Mouse (Mus musculus) stomach, embryonic 14.5 days (tissue): Measurements from ENCODE around the gene Sdsl. TPM values are rescaled to one million over a fixed set of nuclear protein-coding genes. Genes with fewer than 3 reads are reported as not detected.

Experiments
- ATAC-seq: fragments of 200-750 bp; cut with Nextera tagmentation; 2 replicates; pipeline ENCODE4 v1.8.0; 2017; ENCODE audit warnings: low read depth, moderate TSS enrichment; ENCODE audit not compliant: insufficient number of reproducible peaks, insufficient read depth, low FRiP score
- H3K27ac ChIP-seq: fragments of 300-500 bp; sonication (generic); 2 replicates; pipeline ENCODE4 v1.5.1; 2014; ENCODE audit warnings: mild to moderate bottlenecking, low read length, moderate library complexity, mixed read lengths
- H3K27me3 ChIP-seq: fragments of 300-500 bp; sonication (generic); 2 replicates; pipeline ENCODE4 v1.6.1; 2014; ENCODE audit warnings: low read length, control low read depth, mixed read lengths; ENCODE audit not compliant: control insufficient read depth, insufficient read depth
- H3K36me3 ChIP-seq: fragments of 300-500 bp; sonication (generic); 2 replicates; pipeline ENCODE4 v1.6.1; 2014; ENCODE audit warnings: mild to moderate bottlenecking, control low read depth, low read length, moderate library complexity, mixed read lengths; ENCODE audit not compliant: control insufficient read depth, insufficient read depth
- H3K4me1 ChIP-seq: fragments of 300-500 bp; sonication (generic); 2 replicates; pipeline ENCODE4 v1.6.1; 2014; ENCODE audit warnings: low read length, control low read depth, mixed read lengths; ENCODE audit not compliant: control insufficient read depth, insufficient read depth
- H3K4me2 ChIP-seq: fragments of 300-500 bp; sonication (generic); replicated peaks from 2 replicates; pipeline ENCODE4 v1.6.1; 2014; ENCODE audit warnings: low read depth, low read length, control low read depth
- H3K4me3 ChIP-seq: fragments of 300-500 bp; sonication (generic); 2 replicates; pipeline ENCODE4 v1.5.1; 2014; ENCODE audit warnings: low read depth, low read length, control low read depth
- H3K9ac ChIP-seq: fragments of 300-500 bp; sonication (generic); replicated peaks from 2 replicates; pipeline ENCODE4 v1.6.1; 2014; ENCODE audit warnings: low read depth, mild to moderate bottlenecking, control low read depth, low read length, moderate library complexity, mixed read lengths
- H3K9me3 ChIP-seq: fragments of 300-500 bp; sonication (generic); 2 replicates; pipeline ENCODE4 v1.6.1; 2016; ENCODE audit warnings: low read depth, low read length, control low read depth; ENCODE audit not compliant: control insufficient read depth
- WGBS: fragments of 180-500 bp; shearing (Covaris S2); extraction: QIAGEN DNeasy Blood & Tissue Kit; methylation state at CpG from one replicate; pipeline ENCODE4 v1.1.7; 2014; 5-methylcytosine and 5-hydroxymethylcytosine counted together
- polyA plus RNA-seq: library from polyadenylated mRNA; unstranded; fragments of >200 nt; fragmentation: Nextera tagmentation; extraction: Ambion mirVana; gene quantifications from 2 replicates; pipeline ENCODE4 v1.2.1, GENCODE M21; 2014

The Sdsl gene
- polyA plus RNA-seq, 1 experiment from 2014 or later: 5.8 TPM

DNA sequence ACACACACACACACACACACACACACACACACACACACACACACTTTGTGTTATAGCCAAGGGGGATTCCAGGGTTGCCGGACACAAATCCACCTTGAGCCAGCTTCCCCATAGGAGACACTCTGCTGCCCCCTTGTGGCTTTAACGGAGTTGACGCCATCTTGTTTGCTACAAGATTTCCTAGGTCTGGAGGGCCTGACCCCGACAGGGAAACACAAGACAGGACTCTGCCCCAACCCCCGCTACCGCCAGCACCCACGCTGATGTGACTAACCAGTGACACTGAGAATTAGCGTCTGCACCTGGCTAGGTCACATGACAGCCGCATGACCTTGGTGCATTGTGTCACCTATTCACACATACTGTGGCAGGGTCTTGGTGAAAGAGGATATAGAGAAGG, 15.0 kb downstream of the Sdsl start:
- Histone ChIP-seq H3K36me3 (no peaks in the 10 kb centered on the region), H3K9ac (no peak overlapping the region), H3K27me3 (no peaks in the 10 kb centered on the region), H3K4me2 (no peak overlapping the region), H3K4me1 (no peaks in the 10 kb centered on the region), H3K4me3 (no peak overlapping the region), H3K9me3 (no peaks in the 10 kb centered on the region), H3K27ac (no peak overlapping the region)
- 6% methylated on average over 9 of the region's 9 CpGs for WGBS
- no peak for ATAC-seq

DNA sequence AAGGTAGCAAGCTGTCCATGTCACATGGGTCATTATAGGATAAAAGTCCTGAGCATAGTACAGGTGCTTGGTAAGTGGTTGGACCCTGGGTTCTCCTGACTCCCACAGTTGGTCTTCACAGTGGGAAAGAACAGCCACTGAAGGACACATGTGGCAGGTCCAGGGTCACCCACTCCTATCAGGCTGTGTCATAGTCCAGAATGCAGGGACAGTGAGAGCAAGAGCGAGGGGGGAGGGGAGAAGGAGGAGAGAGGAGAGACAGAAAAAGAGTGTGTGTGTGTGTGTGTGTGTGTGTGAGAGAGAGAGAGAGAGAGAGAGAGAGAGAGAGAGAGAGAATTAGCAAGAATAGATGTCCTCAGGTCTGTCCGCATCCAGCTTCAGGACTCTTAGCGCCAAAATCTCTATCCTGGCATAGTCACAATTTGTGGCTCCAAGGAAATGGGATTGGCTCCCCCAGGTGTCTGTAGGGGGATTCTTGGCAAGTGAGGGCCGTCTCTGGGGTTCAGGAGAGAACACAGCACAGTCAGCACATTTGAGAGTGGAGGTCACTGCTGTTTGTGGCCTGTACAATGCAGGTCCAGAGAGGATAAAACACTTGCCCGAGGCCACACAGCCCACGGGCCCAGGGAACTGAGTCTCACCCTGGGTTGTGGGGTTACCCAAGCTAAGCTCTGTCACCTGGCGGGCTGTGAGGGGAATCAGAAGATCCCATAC, 15.6 kb downstream of the Sdsl start:
- no peak; the same call in 1 of the 2 replicates for ATAC-seq
- no peaks in the 10 kb centered on the region for H3K9me3 ChIP-seq
- no peak overlapping the region for H3K9ac ChIP-seq
- no peaks in the 10 kb centered on the region for H3K36me3 ChIP-seq
- no peaks in the 10 kb centered on the region for H3K27me3 ChIP-seq
- WGBS: 47% methylated on average over 7 of the region's 7 CpGs
- no peak overlapping the region for H3K4me3 ChIP-seq
- H3K27ac ChIP-seq: no peak overlapping the region
- no peaks in the 10 kb centered on the region for H3K4me1 ChIP-seq
- no peak overlapping the region for H3K4me2 ChIP-seq

GRCm38 (mm10) chr5:120456253-120456652, 16.4 kb downstream of the Sdsl start:
- no peak for ATAC-seq
- Histone ChIP-seq H3K4me2 (no peak overlapping the region), H3K9me3 (no peaks in the 10 kb centered on the region), H3K4me3 (no peak overlapping the region), H3K27me3 (no peaks in the 10 kb centered on the region), H3K9ac (no peak overlapping the region), H3K27ac (no peak overlapping the region), H3K4me1 (no peaks in the 10 kb centered on the region), H3K36me3 (no peaks in the 10 kb centered on the region)
- 33% methylated on average over 1 of the region's 1 CpGs for WGBS

GRCm38 (mm10) chr5:120454756-120455337, 17.8 kb downstream of the Sdsl start:
- H3K27ac ChIP-seq: no peak overlapping the region
- no peaks in the 10 kb centered on the region for H3K9me3 ChIP-seq
- no peak overlapping the region for H3K4me3 ChIP-seq
- WGBS: 30% methylated on average over 14 of the region's 14 CpGs
- no peak overlapping the region for H3K4me2 ChIP-seq
- no peaks in the 10 kb centered on the region for H3K4me1 ChIP-seq
- no peak for ATAC-seq
- H3K9ac ChIP-seq: no peak overlapping the region
- H3K27me3 ChIP-seq: no peaks in the 10 kb centered on the region
- H3K36me3 ChIP-seq: no peaks in the 10 kb centered on the region

DNA sequence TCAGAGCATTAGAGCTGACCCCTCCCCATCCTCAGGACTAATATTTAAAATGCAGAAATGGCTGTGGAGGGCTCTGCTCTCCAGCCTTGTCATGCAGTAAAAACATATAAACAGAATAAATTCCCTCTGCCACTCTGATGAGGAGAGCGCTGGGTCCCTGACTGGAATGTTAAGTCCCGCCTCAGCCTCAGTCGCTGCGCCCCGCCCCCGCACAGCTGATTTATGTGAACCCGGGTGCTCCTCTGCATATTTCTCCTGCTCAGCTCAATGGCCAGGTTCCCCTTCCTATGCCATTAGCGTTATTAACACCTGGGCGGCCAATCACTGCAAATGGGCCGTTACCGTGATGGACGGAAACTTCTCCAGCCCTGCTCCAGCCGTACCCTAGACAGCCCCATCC, 25.3 kb downstream of the Sdsl start:
- H3K4me3 ChIP-seq: no peak overlapping the region
- H3K9ac ChIP-seq: no peak overlapping the region
- H3K27me3 ChIP-seq: 0 out of 2 replicates have a peak, but pooled peaks cover 3% of the 10 kb centered on the region
- no peaks in the 10 kb centered on the region for H3K4me1 ChIP-seq
- no peak overlapping the region for H3K27ac ChIP-seq
- no peak for ATAC-seq
- WGBS: 20% methylated on average over 13 of the region's 13 CpGs
- H3K9me3 ChIP-seq: no peaks in the 10 kb centered on the region
- no peak overlapping the region for H3K4me2 ChIP-seq
- H3K36me3 ChIP-seq: no peaks in the 10 kb centered on the region

- H3K9ac ChIP-seq: no peak overlapping the region
- H3K4me2 ChIP-seq: peak overlapping the region; percentile 30
- peak; percentile 35; the same call in 1 of the 2 replicates for ATAC-seq
- WGBS: 5% methylated on average over 14 of the region's 14 CpGs
- H3K27ac ChIP-seq: no peak overlapping the region
- no peaks in the 10 kb centered on the region for H3K9me3 ChIP-seq
- H3K4me3 ChIP-seq: peak overlapping the region; percentile 14; the same call in 1 of the 2 replicates
- peaks cover 8% of the 10 kb centered on the region; the same call in 1 of the 2 replicates for H3K4me1 ChIP-seq
- H3K36me3 ChIP-seq: no peaks in the 10 kb centered on the region
- peaks cover 47% of the 10 kb centered on the region for H3K27me3 ChIP-seq
Observed at GRCm38 (mm10) chr5:120440733-120441132, 31.9 kb downstream of the Sdsl start.

DNA sequence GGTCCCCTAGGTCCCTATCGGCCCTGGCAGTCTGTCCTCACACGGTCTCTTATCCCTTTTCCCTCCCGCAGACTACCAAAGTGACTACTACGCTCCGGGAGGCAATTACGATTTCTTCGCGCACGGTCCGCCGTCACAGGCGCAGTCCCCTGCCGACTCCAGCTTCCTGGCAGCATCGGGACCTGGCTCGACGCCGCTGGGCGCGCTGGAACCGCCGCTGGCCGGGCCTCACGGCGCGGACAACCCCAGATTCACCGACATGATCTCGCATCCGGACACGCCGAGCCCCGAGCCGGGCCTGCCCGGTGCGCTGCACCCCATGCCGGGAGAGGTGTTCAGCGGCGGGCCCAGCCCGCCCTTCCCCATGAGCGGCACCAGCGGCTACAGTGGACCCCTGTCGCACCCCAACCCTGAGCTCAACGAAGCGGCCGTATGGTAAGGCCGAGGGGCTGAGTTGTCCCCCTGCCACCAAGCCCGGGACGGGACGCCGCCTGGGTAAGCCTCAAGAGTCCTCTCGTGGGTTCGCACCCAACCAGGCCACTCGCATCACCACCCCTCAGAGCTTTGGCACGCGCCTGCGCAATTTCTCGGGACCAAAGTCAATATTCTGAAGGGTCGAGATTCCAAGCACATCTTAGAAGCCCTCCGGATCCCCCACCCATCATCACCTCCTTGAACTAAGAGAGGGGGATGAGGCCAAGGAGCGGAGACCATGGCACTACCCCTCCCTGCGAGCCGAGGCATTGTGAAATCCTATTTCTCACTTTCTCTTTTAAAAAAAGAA, 32.5 kb downstream of the Sdsl start:
- Histone ChIP-seq H3K4me2 (peak overlapping the region; percentile 30), H3K27me3 (peaks cover 54% of the 10 kb centered on the region), H3K4me3 (peak overlapping the region; percentile 14; the same call in 1 of the 2 replicates), H3K4me1 (peaks cover 8% of the 10 kb centered on the region; the same call in 1 of the 2 replicates), H3K27ac (no peak overlapping the region), H3K36me3 (no peaks in the 10 kb centered on the region), H3K9ac (no peak overlapping the region), H3K9me3 (no peaks in the 10 kb centered on the region)
- ATAC-seq: no peak
- under 1% methylated on average over 55 of the region's 61 CpGs for WGBS

GRCm38 (mm10) chr5:120438991-120439710, 33.5 kb downstream of the Sdsl start:
- ATAC-seq: no peak
- WGBS: under 1% methylated on average over 27 of the region's 27 CpGs
- H3K4me1 ChIP-seq: peaks cover 8% of the 10 kb centered on the region; the same call in 1 of the 2 replicates
- H3K4me2 ChIP-seq: no peak overlapping the region
- H3K9me3 ChIP-seq: no peaks in the 10 kb centered on the region
- peaks cover 63% of the 10 kb centered on the region for H3K27me3 ChIP-seq
- H3K36me3 ChIP-seq: no peaks in the 10 kb centered on the region
- H3K27ac ChIP-seq: no peak overlapping the region
- no peak overlapping the region for H3K4me3 ChIP-seq
- no peak overlapping the region for H3K9ac ChIP-seq
